Mouse (Mus musculus): ENCODE results near the gene Mpp5. TPM values are rescaled to one million over a fixed set of nuclear protein-coding genes. Genes with fewer than 3 reads are reported as not detected.

The Mpp5 gene
- polyA plus RNA-seq (2014; fragmentation: Illumina TruSeq; extraction: RNeasy Lipid Tissue Mini Kit (QIAGEN cat#74804); ENCODE audit: low read depth, low replicate concordance): 19.6 TPM

DNA sequence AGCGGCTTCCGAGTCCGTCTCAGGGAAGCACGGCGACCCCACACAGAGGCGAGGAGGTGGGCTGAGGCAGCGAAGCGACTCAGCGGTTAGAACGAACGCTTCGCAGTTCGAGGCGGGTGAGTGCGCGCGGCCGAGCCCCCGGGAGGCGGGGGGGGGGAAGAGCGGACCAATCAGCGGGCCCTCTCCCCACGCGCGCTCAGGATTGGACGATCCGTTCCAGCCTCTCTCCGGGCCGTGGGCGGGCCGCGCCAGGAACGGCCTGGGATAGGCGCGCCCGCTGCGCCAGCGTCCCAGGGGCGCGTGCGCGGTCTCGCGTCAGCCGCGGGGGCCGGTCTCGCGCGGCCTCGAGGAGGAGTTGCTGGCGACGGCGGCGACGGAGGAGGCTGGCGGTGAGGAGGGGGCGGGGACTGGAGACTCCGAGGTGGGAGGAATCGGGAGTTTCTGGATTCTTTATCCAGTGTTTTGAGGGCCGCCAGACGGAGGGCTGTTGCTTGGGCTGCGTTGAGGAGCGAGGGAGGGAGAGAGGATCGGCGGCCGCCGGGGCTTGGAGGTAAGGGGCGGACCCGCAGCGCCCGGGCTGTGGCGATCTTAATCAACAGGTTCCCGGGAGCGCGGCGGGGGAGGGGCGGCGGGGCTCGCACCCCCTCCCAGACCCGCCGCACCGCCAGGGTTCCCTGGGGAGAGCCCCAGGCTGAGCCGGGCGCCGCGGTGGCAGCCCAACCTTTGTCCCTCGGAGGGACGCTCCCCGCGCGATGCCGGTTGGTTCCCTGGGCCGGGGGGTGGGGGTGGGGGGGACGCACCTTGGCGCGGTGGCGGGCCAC is at the start of gene Mpp5:
Gene Mpp5 (plus strand): TSS at position 351 of the 821 bp plus-strand sequence.

GRCm38 (mm10) chr12:78861496-78862253 is 113.0 kb downstream of the Mpp5 start, which contains the start of the genes Atp6v1d and Eif2s1:
Gene Atp6v1d, minus strand, starts transcription at chr12:78861638.
Gene Eif2s1, plus strand, starts transcription at chr12:78861819.

Other genes with a start within 250 kb of the Mpp5 start
- gene Fam71d, start 57.4 kb upstream of the Mpp5 start, polyA plus RNA-seq (2014; fragmentation: Illumina TruSeq; extraction: RNeasy Lipid Tissue Mini Kit (QIAGEN cat#74804); ENCODE audit: low read depth, low replicate concordance): 15.8 TPM
- gene Atp6v1d, start 112.7 kb downstream of the Mpp5 start, polyA plus RNA-seq (2014; fragmentation: Illumina TruSeq; extraction: RNeasy Lipid Tissue Mini Kit (QIAGEN cat#74804); ENCODE audit: low read depth, low replicate concordance): 89.6 TPM
- gene Eif2s1, start 112.9 kb downstream of the Mpp5 start, polyA plus RNA-seq (2014; fragmentation: Illumina TruSeq; extraction: RNeasy Lipid Tissue Mini Kit (QIAGEN cat#74804); ENCODE audit: low read depth, low replicate concordance): 38.2 TPM
- 28.0 TPM for gene Plek2, start 158.1 kb downstream of the Mpp5 start, polyA plus RNA-seq (2014; fragmentation: Illumina TruSeq; extraction: RNeasy Lipid Tissue Mini Kit (QIAGEN cat#74804); ENCODE audit: low read depth, low replicate concordance)